Mouse (Mus musculus) left cerebral cortex, postnatal 25 days (tissue): ENCODE measurements around the gene Fry. TPM values are rescaled to one million over a fixed set of nuclear protein-coding genes. Genes with fewer than 3 reads are reported as not detected.

Experiments
- DNase-seq, 2 experiments: peaks; one replicate each; pipeline ENCODE4 v3.0.0; 2022; ENCODE audit warnings: low spot score in 2 of 2, mixed read lengths in 1 of 2
- intact Hi-C: fragments of 180-260 bp; cut with DNase I; formaldehyde crosslinking; loops from one replicate; pipeline ENCODE4 v1.15.1; 2025
- total RNA-seq, 2 experiments: library from RNA; stranded (reverse); gene quantifications; 2 replicates each; pipeline ENCODE4 v1.2.3; 2021

The Fry gene
- total RNA-seq, 2 experiments from 2014 or later = 166 to 187 TPM

GRCm38 (mm10) chr5:150522867-150523234 lies 404.4 kb downstream of the Fry start:
- intact Hi-C loops = loop anchor here (2.0 kb wide), 1 partner anchor 142 kb away; no protein-coding TSS in a partner anchor
- DNase-seq = no peak

- intact Hi-C loops = no loop called here
- no peak for DNase-seq
Measured at GRCm38 (mm10) chr5:150525239-150525638, 406.8 kb downstream of the Fry start.

DNA sequence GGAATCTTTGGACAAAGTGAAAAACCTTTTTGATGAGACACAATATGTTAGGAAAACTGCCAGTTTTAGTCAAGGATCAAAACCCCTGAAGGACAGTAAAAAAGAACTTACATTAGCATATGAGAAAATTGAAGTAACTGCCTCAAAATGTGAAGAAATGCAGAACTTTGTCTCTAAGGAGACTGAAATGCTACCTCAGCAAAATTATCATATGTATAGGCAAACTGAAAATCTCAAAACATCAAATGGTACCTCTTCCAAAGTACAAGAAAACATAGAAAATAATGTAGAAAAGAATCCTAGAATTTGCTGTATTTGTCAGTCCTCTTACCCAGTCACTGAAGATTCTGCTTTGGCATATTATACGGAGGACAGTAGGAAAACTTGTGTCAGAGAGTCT lies 422.9 kb downstream of the Fry start:
- DNase-seq = no peak
- intact Hi-C loops = no loop called here

DNA sequence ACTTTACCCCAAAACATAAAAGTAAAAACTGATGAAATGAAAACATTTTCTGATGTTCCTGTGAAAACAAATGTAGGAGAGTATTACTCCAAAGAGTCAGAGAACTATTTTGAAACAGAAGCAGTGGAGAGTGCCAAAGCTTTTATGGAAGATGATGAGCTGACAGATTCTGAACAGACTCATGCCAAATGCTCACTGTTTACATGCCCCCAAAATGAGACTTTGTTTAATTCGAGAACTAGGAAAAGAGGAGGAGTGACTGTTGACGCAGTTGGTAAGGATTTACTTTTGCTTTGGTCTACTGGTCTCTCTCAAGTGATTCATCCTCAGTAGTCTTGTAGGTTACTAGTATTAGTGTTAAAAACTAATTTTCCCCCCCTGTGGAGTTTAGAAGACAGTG lies 424.7 kb downstream of the Fry start:
- intact Hi-C loops = no loop called here
- DNase-seq = no peak

Other genes with a start within 250 kb of the Fry start
- 1 to 10 TPM; 1.2 to 1.5 TPM for gene Rxfp2, start 100.0 kb upstream of the Fry start, total RNA-seq